Mouse (Mus musculus): ENCODE data around the gene Mrps6.

The Mrps6 gene

DNA sequence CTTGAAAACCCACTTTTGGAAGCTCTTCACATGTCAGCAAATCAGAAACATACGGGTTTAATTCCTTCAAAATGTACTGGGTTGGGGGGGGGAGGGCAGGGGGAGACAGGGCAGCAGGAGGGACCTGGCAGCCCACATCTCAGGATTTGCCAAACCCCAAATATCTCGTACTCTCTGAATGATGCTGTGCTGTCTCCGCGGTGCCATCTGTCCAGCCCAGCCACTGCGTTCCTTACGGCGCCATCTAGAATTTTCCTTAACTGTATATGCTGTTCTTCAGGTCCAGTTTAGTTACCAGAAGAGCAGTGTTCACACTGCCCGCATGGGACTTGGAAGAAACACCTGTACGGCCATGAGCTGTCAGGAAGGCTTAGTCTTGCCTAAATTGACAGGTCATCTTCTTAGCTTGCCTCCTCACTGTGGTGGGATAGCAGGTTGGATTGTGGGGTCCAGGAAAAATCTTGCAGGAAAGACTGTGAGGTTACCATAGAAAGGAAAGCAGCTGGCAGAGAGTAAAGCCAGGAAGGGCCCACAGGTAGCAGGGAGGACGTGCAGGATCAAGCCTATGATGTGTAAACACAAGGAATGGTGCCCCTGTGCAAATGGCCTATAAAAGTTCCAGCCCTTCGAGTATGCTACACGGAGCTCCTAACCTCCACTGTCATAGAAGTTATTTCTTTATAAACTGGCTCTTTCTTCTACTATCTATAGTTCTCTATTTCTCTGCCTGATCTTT lies 89.7 kb downstream of the Mrps6 start:
- in situ Hi-C loops (cut with MboI; ENCODE audit: low pct_unique_long_range_greater_than_20kb in 1 of 2, low sequenced_read_pairs in 2 of 2, unreplicated experiment in 1 of 2): no loop called here

DNA sequence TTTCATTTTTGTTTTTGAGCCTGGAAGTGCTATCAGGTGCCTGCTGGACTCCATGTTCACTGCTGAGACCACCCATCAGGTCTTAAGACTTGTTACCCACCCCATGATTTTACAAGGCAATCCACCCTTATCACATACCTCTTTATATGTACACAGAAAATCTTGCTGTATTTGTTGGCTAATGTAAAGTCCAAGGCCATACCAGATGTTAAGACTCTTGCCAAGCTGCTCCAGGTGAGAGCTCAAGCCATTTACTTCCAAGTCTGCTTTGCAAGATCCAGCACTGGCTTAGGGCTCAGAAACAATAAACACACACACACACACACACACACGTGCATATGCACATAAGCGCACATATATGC lies 90.3 kb downstream of the Mrps6 start:
- in situ Hi-C loops (cut with MboI; ENCODE audit: low pct_unique_long_range_greater_than_20kb in 1 of 2, low sequenced_read_pairs in 2 of 2, unreplicated experiment in 1 of 2): no loop called here

DNA sequence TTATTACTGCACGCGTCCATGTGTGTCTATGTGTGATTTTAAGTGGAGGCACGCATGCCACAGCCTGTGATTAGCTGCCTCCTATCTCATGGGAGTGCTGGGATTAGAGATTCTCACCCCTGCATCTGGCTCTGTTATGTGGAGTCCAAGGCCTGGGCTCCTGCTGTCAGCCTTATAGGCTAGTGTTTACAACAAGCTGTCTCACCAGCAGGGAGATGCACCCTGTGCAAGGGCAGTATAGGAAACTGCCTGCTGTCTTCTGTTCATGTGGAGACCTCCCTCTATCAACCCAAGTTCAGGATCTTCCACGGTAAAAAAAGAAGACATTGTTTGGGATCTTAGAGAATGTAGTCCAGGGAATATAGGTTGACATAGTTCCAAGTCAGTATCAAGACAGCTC lies 92.9 kb downstream of the Mrps6 start:
- in situ Hi-C loops (cut with MboI; ENCODE audit: low pct_unique_long_range_greater_than_20kb in 1 of 2, low sequenced_read_pairs in 2 of 2, unreplicated experiment in 1 of 2): no loop called here

DNA sequence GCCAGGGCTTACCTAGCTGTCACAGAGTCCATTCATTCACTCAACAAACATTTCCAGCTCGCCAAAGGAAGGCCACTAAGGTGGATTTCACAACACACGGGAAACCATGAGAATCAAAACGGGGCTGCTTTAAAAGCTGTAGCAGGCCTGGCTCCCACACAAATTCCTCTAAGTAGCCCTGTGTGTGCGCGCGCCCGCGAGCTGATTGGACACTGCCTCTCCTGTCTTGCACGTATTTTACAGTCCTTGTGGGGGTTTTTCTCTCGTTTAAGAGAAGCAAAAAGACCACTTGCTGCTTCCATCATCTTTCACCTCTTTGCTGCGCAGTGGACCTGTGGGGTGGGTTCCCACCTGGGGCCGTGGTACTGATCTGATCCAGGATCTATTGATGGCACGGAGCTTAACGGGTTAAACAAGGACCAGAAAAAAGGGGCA lies 100.0 kb downstream of the Mrps6 start:
- in situ Hi-C loops (cut with MboI; ENCODE audit: low pct_unique_long_range_greater_than_20kb in 1 of 2, low sequenced_read_pairs in 2 of 2, unreplicated experiment in 1 of 2): no loop called here

DNA sequence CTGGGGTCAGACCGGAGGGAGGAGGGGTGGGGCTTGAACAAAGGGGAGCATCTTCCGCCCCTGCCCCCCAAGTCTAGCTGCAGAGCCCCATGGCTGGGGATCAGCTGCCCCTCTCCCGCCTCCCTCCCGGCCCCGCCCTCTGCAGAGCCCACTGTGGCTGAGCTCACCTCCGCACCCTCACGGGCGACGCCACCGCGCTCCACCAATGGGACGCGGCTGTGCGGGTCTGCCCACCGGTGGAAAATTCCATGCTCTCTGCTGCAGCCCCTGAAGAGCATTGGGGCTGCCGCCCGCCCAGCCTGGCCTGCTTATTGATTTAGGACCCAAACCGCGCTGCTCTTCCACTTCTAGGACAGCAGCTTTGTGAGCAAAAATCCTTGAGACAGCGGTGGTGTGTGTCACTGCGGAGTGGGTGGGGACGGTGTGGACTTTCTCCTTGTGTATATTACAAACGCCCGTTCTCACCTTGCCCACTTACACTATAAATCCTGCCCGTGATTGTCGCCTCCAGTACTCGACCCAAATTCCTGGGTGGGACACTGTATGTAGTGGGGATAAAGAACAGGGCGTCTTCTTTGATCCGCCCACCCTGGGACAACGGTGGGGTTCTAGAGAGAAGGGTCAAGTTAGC lies 100.5 kb downstream of the Mrps6 start:
- in situ Hi-C loops (cut with MboI; ENCODE audit: low pct_unique_long_range_greater_than_20kb in 1 of 2, low sequenced_read_pairs in 2 of 2, unreplicated experiment in 1 of 2): no loop called here

DNA sequence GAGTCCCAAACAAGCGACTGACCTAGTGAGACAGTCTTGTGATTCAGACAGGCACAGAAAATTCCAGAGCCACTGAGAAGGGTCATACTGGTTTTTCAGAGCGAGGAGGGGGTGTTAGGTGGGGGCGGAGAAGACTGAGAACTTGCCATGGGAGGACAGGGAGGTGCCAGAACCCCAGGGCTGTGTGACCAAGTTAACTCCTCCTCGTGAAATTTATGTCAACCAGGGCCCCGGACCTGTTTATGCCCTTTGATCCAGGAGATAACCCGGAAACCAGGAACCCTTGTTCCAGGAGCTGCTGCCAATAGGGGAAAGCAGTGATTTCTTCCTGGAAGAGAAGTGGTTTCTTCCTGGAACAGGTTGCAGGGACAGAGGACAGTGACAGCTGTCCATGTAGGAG lies 101.0 kb downstream of the Mrps6 start:
- in situ Hi-C loops (cut with MboI; ENCODE audit: low pct_unique_long_range_greater_than_20kb in 1 of 2, low sequenced_read_pairs in 2 of 2, unreplicated experiment in 1 of 2): no loop called here

Data from mouse embryonic stem cell (cell line).